Mouse (Mus musculus) layer of hippocampus, adult 8-10 months (tissue): ENCODE measurements around the gene Caly. TPM values are rescaled to one million over a fixed set of nuclear protein-coding genes. Genes with fewer than 3 reads are reported as not detected.

Experiments
- DNase-seq, 2 experiments: peaks; one replicate each; pipeline ENCODE4 v3.0.0; 2022; ENCODE audit warnings: low spot score in 2 of 2
- total RNA-seq, 4 experiments: library from RNA; stranded (reverse); gene quantifications; 2 replicates each; pipeline ENCODE4 v1.2.4; 2022

The Caly gene
- 100 to 1,000 TPM; 217 to 237 (median 229) TPM for total RNA-seq

DNA sequence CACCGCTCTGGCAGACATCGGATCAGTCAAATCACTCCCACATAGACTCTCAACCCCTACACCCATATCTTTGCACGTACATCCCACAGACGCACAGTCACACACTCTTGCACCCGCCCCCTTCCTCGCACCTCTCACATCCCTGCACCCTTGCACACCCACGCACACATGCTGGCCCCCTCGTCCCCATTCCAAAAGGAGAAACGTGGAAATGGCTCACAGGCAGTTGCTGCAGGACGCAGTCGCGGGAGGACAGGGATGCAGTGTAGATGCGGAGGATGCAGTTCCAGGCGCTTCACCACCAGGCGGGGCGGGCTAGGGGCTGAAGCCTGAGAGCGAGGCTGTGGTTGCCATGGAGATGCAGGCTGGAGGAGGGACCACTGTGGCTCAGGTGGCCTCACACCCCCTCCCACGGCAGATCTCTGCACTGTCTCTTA lies at the start of gene Caly:
Gene Caly (minus strand): TSS at position 307 of the 437 bp plus-strand sequence.
- DNase-seq, result peak; percentile 89 to 93

DNA sequence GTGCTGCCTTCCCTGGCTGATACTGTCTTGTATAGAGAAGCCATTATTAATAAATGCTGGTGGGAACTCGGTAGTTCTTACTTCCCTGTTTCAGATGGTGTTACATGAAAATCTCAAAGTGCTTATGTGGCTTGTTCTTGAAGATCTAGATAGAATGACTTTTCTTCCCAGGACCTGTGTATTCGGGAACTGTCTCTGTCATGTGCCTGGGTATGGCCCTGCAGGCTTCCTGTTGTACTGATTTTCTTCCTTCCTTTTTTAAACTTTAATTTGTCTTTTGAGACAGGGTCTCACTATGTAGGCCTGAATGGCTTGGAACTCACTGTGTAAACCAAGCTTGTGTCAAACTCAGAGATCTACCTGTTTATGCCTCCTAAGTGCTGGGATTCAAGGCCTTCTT lies 45.6 kb upstream of the Caly start:
- DNase-seq, result no peak

DNA sequence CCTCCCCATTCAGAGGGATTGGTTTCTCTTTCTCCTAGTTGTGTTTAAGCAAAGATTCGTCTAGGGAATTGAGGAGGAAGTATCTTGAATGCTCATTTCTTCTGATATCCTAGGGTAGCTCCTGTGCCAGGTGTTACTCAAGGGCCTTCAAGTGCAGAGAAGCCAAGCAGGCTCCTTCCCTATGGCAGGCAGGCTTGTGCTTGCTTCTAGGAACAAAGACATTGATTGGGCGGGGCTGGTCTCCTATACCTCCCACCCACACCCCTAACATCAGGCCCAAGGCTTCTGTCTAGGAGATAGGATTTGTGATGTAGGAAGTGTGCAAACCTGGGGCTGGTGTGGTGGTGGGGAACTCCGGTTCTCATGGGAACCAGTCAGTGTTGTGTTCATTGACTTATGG lies 44.6 kb upstream of the Caly start:
- DNase-seq, result no peak

DNA sequence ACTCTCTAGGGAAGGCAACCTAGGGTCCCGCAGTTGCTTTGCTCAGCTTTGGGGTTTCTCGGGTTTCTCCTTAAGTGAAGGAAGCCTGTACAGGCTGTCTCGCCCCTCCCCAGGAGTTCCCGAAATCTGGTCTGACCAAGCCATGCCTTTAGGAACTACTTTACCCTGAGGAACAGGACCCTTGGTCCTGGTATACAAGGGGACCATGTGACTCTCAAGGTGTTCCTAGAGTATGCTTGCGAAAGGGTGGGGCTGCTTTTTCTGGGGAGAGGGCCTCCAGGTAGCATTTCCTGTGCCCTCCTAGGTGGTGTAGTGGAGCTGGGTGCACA lies 43.6 kb upstream of the Caly start:
- DNase-seq, result no peak

DNA sequence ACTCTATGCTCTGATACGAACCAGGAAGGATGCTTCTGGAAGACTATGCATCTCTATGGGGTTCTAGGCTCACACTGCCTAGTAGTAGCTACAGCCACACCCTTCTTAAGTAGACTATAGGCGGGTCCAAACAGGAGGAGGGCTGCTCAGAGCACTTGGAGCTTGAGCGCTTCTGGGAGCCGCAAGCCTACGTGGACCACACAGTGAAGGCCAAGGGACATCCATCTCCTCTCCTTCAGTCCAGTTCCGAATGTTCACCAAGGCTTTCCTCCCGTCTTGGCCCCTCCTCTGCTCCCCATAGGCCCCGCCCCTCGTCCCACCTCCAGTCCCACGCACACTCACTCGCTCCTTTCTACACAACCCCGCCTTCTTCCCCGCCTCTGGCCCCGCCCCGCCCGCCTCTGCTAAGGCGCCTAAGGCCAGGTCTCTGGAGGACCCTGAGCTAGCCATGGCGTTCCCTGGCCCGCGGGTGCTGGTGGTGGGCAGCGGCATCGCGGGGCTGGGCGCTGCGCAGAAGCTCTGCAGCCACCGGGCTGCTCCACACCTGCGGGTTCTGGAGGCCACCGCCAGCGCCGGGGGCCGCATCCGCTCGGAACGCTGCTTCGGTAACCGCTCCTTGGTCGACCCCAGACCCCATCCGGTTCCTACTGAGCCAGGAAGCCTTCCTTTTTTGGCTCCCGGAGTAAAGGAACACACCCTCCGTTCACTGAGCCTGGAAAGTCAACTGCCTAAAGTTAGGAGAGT lies 43.1 kb upstream of the Caly start:
- DNase-seq, result peak; percentile 79 to 86

DNA sequence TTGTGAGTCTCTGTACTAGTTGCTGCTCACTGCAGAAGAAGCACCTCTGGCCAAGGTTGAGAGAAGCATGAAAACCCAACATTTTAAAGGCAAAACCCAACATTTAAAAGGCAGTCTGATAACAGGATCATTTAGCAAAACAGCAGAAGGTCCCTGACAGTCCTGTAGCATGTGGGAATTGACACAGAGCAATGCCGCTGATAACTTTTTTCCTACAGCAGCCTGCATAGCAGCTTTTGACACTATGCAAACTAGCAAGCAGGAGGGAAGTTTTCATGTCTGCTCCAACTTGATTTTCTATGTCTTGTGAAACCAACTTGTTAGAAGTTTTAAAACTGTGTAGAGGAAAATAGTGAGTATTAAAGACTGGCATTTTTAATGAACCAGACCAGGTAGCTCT lies 42.0 kb upstream of the Caly start:
- no peak for DNase-seq

DNA sequence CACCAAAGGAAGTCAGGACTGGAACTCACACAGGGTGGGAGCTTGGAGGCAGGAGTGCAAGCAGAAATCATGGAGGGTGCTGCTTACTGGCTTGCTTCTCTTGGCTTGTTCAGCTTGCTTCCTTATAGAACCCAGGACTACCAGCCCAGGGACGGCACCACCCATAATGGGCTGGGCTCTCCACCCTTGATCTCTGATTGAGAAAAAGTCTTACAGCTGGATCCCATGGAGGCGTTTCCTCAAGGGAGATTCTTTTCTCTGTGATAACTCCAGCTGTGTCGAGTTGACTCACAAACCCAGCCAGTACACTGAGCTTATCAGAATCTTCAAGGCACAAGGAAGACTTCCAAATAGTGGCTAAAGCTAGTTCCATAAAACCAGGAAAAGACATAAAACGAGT lies 40.4 kb upstream of the Caly start:
- DNase-seq, result no peak

DNA sequence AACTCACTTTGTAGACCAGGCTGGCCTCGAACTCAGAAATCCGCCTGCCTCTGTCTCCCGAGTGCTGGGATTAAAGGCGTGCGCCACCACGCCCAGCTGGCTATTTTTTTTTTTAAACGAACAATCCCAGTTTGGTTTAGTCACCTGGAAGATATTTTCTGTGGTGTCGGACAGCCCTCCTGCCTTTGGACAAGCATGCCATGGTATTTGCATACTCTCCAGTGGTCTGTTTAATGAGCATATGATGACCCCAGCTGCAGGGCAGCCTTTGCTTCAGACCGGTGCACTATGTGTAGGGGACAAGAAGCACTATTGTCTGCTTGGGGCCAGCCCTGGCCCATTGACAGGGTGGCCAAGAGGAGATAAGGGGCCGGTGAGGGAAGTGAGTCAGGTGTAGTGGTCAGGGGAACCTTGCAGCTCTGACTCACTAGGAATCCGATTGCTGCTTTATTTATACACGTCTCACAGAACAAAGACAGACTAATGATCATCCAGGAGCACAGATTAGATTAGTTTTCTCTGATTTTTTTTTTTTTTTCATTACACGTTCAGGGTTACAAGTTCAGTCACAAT lies 39.1 kb upstream of the Caly start:
- DNase-seq, result no peak

DNA sequence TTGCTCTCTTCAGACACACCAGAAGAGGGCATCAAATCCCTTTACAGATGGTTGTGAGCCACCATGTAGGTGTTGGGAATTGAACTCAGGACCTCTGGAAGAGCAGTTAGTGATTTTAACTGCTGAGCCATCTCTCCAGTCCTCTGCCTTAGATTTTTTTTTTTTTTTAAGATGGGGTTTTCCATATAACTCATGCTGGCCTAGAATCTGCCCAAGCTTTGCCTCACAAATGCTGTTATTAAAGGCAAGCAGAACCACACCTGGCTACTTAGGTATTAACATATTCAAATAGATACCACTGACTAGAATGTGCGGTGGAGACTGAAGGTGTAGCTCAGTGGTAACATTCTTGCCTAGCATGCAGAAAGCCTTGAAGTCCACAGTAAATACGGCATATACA lies 38.1 kb upstream of the Caly start:
- no peak for DNase-seq

DNA sequence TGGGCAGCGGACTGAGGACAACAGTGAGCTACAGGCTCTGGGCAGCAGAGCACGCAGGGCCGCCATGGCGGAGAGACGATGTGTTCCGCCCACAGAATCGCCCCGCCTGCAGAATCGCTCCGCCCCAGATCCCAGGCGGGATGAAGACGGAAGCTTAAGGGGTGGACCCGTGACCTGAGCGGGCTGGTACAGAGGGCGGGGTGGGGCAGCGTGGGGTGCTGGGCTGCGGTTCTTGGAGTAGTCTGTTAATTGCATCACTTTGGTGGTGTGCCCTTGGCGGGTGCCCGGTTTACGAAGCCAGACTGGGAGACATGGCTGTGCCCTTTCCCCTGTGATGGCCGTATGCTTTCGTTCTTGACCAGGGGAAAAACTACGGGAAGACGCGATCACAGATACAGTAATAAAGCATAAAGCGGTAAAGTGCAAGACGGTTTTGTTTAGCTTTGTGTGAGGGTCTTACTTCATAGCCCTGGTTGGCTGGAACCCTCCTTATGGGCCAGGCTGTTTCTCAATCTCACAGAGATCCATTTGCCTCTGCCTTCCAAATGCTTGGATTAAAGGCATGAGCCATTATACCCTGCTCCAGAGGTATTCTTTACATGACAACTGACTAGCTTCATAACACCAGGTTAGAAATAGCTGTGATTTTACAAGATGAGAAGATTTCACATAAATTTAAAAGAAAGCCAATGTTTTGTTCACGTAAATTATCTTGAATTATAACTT lies 34.1 kb upstream of the Caly start, which contains the start of gene Echs1:
Gene Echs1 (minus strand): TSS at position 148 of the 726 bp plus-strand sequence.
- DNase-seq, result peak; percentile 84 to 85

DNA sequence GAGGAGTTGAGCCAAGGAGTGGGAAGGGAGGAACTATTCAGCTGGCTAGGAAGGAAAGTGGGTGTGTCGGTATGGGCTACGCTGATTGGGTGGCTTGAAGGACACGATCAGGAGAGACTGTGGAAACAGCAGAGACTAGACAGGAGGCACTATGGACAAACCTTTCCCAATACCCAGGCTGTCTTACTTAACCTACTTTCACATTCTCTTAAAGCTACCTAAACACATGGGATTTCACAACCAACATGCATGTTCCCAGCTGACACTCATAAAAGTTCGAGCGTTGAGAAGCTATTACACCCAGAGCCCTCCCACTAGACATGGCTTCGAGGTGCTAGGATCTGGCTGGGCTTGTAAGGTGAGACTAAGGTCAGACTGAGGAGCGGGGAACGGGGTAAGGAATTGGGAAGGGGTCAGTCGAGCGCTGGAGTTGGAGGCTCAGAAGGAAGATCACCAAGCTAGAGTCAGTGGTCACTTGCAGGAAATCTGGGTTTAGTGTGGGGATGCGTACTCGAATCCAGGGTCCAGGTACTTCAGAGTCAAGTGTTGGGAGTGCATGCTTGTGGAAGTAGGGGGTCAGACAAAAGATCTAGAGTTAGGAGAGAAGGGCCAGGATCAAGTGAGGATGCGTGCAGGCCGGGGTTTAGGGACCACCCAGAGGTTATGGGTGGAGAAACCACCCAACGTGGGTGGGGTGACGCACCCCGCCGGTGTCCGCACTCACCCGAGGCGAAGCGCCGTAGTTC lies 33.4 kb upstream of the Caly start, which contains the start of gene Paox:
Gene Paox (plus strand): TSS at position 217 of the 746 bp plus-strand sequence.
- peak; percentile 51 to 53 for DNase-seq

DNA sequence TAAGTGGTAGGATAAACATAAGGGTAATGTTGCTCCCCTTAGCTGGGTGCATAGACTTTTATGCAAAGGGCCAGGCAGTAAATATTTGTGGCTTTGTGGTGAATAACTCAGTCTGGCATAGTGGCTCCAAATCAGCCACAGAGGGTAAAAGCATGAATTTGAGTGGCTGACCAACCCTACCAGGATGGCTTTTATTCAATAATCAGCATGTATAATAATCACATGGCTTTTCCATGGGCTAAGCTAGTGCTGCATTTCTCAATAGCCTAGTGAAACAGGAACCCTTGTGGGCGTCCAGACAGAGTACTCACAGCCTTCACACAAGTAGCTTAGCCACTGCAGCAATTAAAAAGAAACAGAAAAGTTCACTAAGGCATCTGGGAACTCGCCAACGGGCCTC lies 29.6 kb upstream of the Caly start:
- no peak for DNase-seq

DNA sequence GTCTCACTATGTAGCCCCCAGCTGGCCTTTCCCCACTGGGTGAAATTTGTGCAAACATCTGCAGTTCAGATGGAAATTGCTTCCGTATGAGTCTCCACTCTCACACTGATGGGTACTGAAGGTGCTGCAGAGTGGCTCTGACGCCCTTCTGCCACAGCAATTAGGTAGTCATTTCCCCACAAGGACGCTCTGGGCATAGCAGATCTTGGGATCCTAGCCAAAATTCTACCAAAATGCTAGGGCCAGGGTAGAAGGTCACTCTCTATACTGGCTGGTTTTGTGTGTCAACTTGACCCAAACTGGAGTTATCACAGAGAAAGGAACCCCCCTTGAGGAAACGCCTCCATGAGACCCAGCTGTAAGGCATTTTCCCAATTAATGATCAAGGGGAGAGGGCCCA lies 21.7 kb upstream of the Caly start:
- no peak for DNase-seq

DNA sequence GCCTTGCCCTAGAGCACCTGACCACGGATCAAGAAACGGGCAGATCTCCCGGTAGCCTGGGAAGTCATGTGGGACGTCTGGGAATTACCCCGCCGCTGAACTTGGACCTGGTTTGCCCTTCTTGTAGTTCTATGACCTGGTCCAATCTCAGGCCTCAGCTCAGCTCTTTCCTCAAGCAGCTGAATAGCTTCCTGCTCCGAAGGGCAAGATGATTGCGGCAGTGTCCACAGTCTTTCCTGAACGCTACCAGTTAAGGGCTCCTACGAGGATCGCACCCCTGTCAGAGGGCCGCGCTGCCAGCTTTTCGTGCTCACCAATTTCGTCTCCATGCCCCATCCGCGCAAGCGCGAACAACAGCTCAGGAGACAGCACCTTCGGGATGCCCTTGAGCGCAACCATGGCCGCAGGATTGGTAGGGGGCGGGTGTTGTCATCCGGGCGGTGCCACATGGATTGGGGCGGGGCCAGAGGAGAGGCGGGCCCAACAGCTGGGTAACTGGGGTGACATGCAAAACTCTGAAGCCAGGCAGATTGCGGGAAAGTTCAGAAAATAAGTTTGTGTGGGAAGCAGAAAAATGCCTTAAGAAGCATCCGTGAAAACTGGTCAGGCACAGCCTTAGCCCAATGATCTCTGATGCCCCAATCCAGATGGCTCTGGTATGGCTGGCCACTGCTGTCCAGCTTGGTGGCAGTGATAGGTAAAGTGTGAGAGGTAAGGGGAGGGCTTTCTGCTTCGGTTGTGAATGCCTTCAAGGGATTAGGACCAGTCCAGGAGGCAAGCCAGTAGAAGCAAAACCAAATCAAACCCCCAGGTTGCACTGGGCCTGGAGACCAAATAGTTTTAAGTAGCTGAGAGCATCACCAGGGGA lies 19.9 kb upstream of the Caly start, which contains the start of gene Fuom:
Gene Fuom (minus strand): TSS at position 449 of the 868 bp plus-strand sequence.
- peak; percentile 75 to 87 for DNase-seq

DNA sequence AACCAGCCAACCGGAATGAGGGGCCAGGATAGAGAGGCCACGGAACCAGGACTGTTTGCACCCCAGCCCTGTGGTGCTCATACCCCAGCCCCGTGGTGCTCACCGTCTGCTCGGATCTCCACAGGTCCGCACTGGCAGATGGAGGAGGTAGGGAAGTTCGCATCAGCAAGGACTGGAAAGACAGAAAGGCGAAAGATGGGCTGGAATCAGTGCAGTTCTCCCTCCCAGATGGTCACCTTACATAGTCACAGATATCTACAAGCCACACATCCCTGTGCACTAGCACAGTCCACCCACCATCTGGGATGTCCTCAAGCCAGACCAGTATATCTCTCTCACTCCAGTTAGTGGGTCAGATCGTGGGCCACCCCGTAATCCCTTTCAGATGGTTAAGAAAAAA lies 19.1 kb upstream of the Caly start:
- no peak for DNase-seq

DNA sequence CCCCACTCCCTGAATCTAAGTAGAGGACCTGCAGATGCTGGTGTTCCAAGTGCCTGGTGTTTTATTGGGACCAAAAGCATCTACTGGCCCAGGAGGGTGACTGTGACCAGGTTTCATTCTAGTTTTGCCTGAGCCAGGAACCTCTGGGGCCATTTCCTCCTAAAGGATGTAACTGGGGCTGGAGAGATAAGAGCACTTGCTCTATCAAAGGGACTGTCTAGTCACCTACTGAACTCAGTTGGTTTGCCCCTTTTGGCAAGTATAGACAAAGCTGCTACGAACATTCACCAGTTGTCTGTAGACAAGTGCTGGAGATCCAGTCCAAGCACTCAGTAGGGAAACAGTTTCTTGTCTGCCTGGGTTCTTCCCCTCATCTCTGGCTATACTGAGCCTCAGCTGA lies 16.1 kb upstream of the Caly start:
- no peak for DNase-seq

DNA sequence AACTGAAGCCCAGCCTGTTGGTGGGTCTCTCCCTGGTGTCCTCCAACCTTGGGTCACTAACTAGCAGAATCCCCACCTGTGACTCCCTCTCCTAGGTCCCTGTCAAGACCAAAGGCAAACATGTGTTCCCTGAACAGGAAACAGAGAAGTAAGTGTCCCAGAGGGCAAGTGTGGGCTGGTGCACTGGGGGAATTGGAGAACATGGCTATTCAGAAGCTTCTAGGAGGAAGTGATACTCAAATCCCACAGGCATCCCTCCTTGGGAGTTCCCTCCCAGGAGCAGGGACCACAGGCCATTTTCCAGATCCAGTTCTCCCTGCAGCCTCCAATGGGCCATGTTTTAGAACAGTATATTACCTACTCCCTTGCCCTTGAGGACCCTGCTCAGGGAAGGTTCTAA lies 13.7 kb upstream of the Caly start:
- DNase-seq, result no peak

DNA sequence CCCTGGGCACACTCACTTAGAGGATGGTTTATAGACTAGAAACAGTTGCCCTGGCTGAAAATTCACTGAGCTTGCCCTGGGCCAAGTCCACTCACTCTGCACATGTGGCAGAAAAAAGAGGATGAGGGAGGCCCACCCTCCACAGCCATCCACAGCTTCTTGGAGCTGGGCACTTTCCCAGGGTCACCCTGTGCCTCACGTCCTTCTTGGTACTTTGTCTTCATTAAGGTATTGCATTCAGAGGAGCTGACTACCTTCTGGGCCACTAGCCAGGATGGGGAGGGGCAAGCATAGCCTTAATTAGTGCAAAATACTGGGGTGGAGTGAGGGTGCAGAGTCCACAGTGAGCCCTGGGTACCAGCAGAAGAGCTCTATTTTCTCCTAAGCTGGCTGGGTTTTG lies 13.2 kb upstream of the Caly start:
- DNase-seq, result no peak

DNA sequence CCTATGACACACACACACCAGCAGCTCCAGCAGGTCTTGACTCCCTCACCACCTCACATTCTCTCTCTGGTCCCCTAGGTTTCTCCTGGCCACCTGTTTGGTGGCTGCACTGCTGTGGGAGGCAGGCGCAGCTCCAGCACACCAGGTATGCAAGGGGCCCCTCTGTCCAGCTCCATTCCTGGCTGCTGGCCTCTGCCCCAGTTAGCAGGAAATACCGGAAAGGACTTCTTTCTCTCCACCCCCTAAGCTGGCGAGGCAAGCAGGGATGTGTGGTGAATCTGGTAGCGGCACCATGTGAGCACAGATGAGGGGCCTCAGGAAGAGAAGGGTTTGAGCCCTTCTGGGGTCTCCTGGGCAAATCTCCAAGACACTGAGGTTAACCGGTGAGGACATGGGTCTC lies 12.6 kb upstream of the Caly start:
- DNase-seq, result no peak

DNA sequence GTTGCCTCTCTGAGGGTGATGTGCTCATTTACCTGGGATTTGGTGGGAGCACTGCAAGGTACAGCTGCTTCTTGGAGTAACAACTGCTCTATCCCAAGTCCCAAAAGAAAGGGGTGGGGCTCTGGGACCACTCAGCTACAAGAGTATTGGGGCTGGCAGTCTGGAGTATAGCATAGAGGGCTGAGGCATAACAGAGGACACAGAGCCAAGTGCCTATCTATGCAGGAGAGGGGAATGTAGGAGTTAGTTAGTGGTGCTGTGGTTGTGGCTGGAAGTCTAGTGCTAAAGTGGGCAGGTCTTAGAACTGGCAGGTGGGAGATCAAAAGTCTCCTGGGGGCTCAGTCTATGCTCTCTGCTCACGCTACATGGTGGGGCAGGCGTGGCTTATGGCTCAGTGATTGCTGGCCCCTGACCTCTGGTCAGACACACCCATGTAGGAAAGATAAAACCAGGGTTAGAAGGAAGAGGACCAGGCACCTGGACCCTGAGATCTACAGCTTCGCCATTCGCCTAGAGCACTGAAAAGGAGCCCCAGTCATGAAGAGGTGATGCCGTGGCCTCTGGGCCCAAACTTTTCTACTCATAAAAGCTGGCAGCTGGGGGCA lies 10.7 kb upstream of the Caly start, which contains the start of gene Prap1:
Gene Prap1 (plus strand): TSS at position 472 of the 605 bp plus-strand sequence.
- DNase-seq, result no peak
